Mouse (Mus musculus) ES-Bruce4 (cell line): ENCODE measurements around the gene Disc1.

Experiments used
- CTCF ChIP-seq: IDR thresholded peaks from one replicate; pipeline ENCODE4 v1.8.1; 2011; ENCODE audit warnings: low read depth, low read length
- EP300 ChIP-seq: IDR thresholded peaks from 2 replicates; pipeline ENCODE4 v1.6.1; 2011; ENCODE audit warnings: low read depth, low read length; ENCODE audit not compliant: insufficient read depth
- POLR2A ChIP-seq: IDR thresholded peaks from one replicate; pipeline ENCODE4 v1.8.1; 2011; ENCODE audit warnings: low read length; ENCODE audit not compliant: insufficient read depth

DNA sequence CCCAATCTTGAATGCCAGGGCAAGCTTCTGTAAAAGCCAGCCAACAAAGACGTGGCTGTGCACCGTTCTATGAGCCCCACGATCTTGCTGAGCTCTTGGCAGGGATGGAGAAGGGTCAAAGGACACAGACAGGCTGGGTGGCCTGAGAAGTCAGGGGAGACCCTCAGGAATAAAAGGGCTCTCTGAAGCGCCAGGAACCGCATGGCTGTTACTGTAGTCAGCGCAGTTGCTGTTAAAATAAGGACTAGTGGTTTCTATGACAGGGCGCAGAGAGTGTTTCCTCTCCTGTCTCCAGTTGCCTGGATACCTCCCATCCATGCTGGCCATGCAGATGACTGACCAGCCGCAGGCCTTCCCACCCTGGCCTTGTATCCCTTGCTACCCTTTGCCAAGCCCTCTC is 231.4 kb downstream of the Disc1 start:
- TF ChIP-seq CTCF (no peak), POLR2A (no peak), EP300 (no peak)
